Mouse (Mus musculus) adrenal gland, adult 18-20 months (tissue): ENCODE measurements around the gene Actn3. TPM values are rescaled to one million over a fixed set of nuclear protein-coding genes. Genes with fewer than 3 reads are reported as not detected.
A peak's percentile ranks its signal among the peaks of the same experiment; 100 is the strongest.
"Not testable (repeated sequence)": the region's sequence is repeated elsewhere in the genome, so short reads cannot be mapped to it uniquely, and the experiment has no call there.

Experiments
- DNase-seq, 2 experiments: peaks; one replicate each; pipeline ENCODE4 v3.0.0; 2021 to 2022; ENCODE audit warnings: low spot score in 2 of 2
- long read RNA-seq, 2 experiments: library from polyadenylated mRNA; stranded (forward); transcript quantifications; one replicate each; pipeline ENCODE4 v2.0.0; 2021
- total RNA-seq, 2 experiments: library from RNA; stranded (reverse); gene quantifications; 1 replicate in 1 of 2; 2 replicates in 1 of 2; pipeline ENCODE4 v1.2.3; 2021

The Actn3 gene
- total RNA-seq = 1 to 10 TPM in 1 of 2 experiments, under 1 TPM in 1; 0.73 to 1.5 TPM
- long read RNA-seq, experiment 1 = 0 reads
- long read RNA-seq, experiment 2, transcript Actn3-201 (21 exons, 2,887 nt) = major isoform, 7 of 9 reads
- long read RNA-seq, experiment 2, partial matches to known transcripts = 0 of 9 reads
- long read RNA-seq, experiment 2, other reads (novel, unspliced or antisense) = 2 of 9 reads

- no peak for DNase-seq
Measured at GRCm38 (mm10) chr19:4877785-4878184, at the start of gene Actn3. TSS of gene Actn3 (minus strand) at chr19:4877909.

GRCm38 (mm10) chr19:4925121-4925860 is 47.6 kb upstream of the Actn3 start:
- DNase-seq = no peak

DNA sequence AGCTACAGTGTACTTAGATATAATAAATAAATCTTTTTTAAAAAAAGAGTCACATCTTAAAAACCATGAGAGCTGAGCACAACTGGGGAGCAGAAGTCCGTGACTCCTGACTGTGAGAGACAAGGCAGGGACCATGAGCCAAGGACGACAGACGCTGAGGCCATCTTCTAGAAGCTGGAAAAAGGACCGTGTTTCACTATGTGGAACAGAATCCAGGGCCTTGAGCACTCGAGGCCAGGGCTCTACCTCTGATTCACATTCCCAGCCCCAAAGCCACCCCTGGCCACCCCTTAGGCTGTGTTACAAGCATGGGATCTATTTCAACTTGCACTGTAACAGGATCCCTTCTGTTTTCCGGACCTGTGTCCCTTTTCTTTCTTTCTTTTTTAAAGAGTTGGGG is 41.9 kb upstream of the Actn3 start:
- no peak for DNase-seq

DNA sequence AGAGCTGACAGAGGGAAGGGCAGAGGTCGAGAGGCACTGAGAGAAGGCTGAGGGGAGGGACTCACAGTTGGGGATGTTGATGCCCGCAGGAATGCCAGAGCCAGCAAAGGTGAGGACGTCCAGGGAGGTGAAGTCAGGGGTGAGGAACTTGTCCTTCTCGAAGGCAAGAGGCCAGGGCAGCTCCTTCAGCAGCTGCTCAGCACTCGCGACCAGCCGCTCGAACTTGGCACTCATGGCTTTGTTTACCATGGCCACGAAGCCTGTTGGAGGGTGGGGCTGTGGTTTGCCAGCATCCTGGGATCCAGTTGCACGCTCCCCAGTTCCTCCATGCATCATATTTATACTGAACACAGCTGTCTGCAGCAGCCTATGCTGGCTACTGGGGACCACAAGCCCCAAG is 39.1 kb upstream of the Actn3 start:
- DNase-seq = no peak

GRCm38 (mm10) chr19:4915924-4916603 is 38.4 kb upstream of the Actn3 start:
- DNase-seq = peak in 1 of 2 experiments; percentile 23

- no peak for DNase-seq
Measured at GRCm38 (mm10) chr19:4909376-4909775, 31.7 kb upstream of the Actn3 start.

DNA sequence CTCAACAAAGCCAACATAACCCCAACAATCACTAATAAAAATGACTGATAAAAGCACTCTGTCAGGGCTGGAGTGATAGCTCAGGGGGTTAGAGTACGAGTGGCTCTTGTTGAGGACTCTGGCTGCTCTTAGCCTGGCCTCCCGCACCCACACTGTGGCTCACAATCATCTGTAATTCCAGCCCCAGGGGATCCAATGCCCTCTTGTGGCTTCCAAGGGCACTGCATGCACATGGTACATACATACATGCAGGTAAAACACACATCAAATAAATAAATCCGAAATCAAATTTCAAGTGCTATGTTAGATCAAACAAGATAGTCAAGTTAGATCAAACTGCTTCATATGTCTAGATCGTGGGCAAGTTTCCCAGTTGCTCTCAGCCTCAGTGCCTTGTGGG is 30.4 kb upstream of the Actn3 start:
- DNase-seq = no peak

- DNase-seq = peak; percentile 72 to 78
Measured at GRCm38 (mm10) chr19:4905979-4906794, 28.5 kb upstream of the Actn3 start, which contains the start of gene Bbs1. TSS of gene Bbs1 (minus strand) at chr19:4906628.

- no peak for DNase-seq
Measured at GRCm38 (mm10) chr19:4899888-4900287, 22.2 kb upstream of the Actn3 start.

GRCm38 (mm10) chr19:4898972-4899371 is 21.3 kb upstream of the Actn3 start:
- DNase-seq = no peak

DNA sequence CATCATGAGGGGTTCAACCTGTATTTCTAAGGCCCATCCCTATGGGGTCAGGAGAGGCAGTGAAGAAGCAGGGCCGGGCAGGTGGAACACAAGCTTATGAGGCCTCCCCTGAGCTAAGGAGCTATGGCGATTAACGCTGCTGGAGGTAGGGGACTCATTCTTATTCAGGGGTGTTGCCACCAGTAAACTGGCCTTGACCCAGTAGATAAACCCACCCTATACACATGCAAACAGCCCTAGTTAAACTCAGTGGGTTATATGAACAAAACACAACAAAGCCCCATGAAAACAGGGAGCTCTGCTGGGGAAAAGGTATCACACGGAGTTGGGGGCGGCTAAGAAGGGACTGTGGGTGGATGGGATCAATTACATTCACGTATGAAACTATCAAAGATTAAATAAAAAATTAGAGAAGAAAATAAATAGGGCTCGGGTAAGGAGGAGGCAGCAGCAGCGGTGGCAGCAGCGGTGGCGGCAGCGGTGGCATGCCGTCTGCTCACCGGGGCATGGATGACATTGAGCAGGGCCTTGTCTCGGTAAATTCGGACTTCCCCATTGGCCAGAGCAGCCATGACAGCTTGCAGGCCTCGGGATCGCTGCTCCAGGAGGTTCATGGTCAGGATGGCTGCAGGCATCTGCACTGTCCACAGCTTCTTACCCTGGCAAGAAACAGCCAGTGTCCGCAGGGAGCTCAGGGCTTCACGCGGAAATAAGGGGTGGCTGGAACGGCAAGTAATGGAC is 19.2 kb upstream of the Actn3 start:
- no peak for DNase-seq

DNA sequence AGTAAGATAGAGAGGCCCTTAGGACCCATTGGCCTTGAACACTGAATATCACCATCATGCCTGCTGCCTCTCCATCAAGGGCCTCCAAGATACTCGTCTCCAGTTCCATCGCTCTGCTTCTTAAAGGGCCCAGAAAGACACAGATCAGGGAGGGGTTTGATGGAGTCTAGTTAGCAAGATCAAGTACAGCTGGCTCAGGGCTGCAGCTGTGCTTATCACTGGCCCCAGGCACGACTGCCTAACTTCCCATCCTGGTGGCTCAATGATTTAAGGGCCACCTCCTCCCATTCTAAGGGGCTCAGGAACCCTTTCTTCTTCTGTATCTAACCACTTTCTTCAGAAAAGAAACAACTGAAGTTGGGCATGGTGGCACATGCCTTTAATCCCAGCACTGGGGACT is 14.1 kb upstream of the Actn3 start:
- DNase-seq = no peak

GRCm38 (mm10) chr19:4889791-4890190 is 12.1 kb upstream of the Actn3 start:
- DNase-seq = no peak

GRCm38 (mm10) chr19:4883961-4884360 is 6.3 kb upstream of the Actn3 start:
- DNase-seq = no peak

GRCm38 (mm10) chr19:4879324-4879703 is 1.6 kb upstream of the Actn3 start:
- no peak for DNase-seq

DNA sequence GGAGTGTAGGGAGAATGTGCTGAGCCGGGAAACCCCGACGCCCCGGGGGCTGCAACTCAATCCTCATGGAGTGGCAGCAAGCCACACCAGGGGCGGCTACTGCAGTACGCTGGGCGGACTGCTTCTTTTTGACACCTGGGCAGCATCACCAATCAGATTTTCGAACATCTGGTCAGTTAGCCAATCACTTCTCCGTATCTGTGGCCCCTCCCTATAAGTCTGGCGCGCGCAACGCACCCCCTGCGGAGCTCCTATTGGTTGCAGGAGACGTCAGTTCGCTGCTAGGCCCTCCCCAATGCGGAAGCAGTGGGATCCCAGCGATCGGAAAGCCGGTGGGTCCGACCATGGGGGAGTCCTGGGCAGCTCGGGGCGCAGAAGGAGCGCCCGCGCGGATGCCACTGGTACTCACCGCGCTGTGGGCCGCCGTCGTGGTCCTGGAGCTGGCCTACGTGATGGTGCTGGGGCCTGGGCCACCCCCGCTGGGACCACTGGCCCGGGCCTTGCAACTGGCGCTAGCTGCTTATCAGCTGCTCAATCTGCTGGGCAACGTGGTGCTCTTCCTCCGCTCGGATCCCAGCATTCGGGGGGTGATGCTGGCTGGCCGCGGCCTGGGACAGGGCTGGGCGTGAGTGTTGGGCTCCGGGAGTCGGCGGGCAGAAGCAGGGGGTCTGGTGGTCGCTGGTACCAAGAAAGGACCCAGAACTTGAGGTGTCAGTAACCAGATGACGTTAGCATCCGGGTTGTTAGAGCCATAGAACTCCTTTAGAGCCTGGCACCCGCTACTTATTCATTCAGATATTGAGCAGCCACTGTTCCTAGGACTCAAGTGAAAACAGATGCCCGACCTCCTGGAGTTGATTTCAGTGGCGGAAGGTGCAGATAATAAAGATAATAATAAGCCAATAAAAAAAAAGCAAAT is 955 bp upstream of the Actn3 start, which contains the start of gene Zdhhc24:
TSS of gene Zdhhc24 (plus strand) at position 264 of the 919 bp plus-strand sequence.
- DNase-seq = peak; percentile 95 to 97

DNA sequence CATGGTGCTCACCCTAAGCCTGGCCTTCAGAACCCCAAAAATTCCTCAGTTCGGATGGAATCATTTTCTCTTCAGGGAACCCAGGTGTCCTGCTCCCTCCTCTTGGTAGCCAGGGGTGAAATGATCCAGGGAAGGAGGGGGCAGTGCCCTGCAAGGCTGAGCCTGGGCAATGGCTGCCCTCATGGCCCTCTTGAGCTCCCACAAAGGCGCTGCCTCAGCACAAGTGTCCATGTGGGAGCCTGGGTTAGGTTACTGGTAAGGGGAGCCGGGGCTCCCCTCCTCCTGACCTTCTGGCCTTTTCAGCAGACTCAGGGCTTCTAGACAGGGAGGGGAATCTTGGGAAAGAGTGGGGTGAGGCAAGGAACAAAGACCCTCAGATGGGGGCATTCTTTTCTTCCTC is 954 bp downstream of the Actn3 start:
- no peak for DNase-seq

DNA sequence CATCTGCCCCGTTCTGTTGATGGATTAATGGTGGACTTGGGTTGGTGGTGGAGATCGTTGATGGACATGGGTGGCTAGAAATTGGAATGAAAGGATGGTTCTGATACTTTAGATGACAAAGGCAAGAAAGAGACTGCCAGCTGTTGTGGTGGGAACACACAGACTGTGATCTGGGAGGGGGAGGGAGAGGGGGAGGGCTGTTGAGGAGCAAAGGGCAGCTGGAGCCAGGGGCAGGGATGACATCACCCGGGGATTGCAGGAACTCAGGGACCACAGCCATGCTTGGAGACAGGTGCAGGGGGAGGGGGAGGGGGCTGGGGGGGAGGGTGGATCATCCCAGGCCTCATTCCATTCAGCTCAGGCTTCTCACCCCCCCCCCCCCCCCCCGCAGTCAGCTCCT is 1.5 kb downstream of the Actn3 start:
- no peak for DNase-seq

DNA sequence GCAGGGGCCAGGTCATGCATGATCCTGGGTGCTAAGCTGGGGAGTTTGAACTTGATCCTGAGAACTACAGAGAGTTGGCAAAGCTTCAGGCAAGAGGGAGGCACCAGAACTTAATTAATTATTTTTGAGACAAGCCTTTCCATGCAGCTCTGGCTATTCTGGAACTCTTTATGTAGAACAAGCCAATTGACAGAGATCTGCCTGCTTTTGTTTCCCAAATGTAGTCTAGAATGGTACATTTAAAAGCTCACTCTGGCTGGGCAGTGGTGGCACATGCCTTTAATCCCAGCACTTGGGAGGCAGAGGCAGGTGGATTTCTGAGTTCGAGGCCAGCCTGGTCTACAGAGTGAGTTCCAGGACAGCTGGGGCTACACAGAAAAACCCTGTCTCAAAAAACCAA is 3.1 kb downstream of the Actn3 start:
- not testable (repeated sequence) for DNase-seq

DNA sequence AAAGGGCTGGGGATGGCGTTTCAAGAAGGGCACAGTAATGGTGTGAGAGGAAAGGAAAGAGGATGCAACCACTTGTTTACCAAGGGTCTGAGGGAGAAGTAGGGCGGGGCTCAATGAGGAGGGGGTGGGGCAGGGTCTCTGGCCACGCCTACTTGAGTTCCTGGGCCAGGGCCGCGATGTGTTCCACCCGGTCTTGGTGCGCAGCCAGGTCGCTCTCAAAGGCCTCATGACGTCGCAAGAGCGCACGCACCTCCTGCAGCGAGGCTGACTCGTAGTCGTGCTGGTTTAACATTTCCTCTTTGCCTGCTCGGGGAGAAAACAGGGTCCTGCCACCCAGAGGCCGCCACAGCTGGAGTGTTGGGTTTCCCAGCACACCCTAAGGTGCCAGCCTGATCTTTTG is 12.6 kb downstream of the Actn3 start:
- no peak for DNase-seq
